Mouse (Mus musculus) heart, adult 9 months (tissue): ENCODE measurements around the gene Ttyh2.
A peak's percentile ranks its signal among the peaks of the same experiment; 100 is the strongest.

Source experiments
- DNase-seq, 2 experiments: peaks; one replicate each; pipeline ENCODE4 v3.0.0; 2022; ENCODE audit warnings: low spot score in 2 of 2

Ttyh2 gene

DNA sequence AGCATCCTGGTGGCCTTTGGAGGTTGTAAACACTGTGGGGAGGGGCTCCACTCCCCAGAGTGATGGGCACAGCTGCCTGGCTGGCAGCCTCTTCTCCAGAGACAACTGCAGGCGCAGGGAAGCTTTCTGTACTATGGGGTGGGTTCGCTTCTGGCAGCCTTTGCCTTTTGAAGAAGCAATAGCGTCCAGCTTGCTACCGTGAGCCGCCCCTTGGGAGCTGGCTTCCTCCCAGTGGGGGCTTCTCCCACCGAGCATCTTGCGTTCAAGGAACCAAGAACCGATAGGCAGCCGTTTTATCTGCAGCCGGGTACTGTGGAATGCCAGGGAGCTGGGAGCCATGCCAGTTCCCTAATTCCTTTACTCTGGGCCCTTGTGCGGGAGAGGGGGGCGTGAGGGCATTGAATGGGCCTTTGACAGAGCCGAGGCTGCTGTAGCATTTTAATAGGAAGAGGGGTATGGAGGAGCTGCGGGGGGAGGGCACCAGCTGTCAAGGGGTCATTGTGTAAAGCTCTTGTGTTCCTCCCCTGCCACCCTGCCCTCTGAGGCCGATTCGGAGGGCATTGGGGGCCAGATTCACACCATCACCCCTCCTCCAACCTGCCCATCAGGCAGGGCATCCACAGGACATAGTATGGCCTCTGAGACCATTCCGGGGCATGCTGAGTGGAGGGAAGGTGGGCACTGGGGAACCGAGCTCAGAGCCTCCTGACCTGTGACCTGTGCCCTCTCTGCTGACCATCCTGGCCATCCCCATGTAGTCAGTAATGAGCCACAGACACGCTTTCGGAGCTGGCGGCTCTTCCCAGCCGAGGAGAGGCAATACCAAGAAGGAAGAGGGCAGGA is 29.1 kb downstream of the Ttyh2 start:
- no peak for DNase-seq

DNA sequence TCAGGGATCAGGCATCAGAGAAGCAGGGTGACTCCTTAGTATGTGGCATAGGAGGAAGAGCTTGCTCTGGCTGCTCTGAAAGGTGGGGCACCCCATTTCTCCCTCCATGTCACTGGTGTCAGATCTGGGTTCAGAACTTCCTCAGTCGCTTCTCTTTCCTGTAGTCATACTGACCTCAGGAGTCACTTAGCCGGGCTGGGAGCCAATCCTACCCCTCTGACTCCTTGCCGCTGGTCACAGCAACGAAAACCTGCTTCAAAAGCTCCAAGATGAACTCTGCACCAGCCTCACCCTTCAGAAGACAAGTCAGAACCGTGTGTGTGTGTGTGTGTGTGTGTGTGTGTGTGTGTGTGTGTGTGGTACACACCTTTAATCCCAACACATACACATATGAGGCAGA is 31.1 kb downstream of the Ttyh2 start:
- DNase-seq: no peak

DNA sequence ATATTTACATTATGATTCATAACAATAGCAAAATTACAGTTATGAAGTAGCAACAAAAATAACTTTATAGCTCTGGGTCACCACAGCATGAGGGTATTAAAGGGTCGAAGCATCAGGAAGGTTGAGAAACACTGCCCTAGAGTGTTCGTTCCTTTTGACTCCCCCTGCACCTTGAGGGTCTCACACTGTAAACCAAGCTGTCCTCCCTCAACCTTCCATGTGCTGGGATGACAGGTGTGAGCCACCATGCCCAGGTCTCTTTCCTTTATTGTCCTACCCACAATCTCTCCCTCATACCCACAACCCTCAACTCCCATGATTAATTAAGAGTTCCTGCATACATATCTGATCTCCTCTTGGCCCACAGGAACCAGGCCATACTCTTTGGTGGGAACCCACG is 36.2 kb downstream of the Ttyh2 start:
- no peak for DNase-seq

- no peak for DNase-seq
Measured at GRCm38 (mm10) chr11:114711861-114712260, 36.6 kb downstream of the Ttyh2 start.

- no peak for DNase-seq
Measured at GRCm38 (mm10) chr11:114714526-114714925, 39.3 kb downstream of the Ttyh2 start.

- DNase-seq: peak; percentile 61 to 63
Measured at GRCm38 (mm10) chr11:114715531-114715930, 40.3 kb downstream of the Ttyh2 start.

DNA sequence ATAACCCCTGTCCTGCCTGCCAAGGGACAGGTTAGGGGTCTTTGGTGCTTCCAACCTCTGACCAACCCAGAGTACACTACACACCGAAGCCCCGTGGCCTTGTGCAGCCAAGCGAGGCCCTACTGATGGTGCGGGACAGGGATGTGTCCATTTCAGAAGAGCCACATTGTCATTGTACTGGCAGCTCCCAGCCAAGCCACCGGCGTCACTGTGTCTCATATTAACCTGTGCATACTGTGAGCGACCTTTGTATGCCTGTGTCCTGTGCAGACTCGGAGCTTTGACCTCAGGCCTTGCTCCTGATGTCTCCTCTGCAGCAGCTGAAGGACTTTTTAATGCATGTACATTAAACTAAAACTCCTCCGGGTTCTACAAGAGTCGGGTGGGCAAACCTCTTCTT is 45.3 kb downstream of the Ttyh2 start:
- DNase-seq: no peak

DNA sequence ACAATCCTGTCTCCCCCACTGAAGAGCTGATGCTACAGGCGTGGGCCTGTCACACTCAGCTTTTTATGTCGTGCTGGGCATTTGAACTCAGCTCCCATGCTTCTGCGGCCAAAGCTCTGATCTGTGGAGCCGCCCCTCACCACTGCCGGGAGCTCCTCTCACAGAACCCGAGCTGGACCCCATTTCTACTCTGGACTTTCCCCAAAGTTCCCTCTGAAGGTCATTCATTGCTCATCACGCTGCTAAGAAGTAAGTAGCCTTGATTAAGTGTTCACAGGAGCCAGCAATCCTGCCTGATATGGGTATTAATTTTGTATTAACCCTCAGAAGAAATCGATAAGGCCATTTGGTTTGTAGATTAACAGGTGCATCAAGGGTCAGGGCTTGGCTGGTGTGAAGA is 47.2 kb downstream of the Ttyh2 start:
- DNase-seq: no peak

DNA sequence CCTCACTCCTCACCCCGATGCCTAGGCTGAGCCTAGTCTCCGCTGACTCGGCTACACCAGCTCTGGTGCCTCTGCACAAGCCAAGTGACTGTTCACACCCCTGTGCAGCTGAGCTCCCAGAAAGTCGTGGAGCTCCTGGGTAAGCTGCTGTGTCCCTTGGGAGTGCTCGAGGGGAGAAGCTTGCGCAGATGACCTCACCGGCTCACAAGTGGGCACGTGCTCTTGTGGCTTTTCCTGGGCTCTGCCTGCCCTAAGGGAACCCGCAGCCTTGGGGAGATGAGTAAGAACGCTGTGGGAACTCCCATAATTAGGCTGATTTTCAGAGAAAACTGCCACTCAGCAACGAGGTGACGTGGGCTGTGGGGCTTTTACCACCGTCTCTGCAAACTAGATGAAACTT is 47.8 kb downstream of the Ttyh2 start:
- no peak for DNase-seq

DNA sequence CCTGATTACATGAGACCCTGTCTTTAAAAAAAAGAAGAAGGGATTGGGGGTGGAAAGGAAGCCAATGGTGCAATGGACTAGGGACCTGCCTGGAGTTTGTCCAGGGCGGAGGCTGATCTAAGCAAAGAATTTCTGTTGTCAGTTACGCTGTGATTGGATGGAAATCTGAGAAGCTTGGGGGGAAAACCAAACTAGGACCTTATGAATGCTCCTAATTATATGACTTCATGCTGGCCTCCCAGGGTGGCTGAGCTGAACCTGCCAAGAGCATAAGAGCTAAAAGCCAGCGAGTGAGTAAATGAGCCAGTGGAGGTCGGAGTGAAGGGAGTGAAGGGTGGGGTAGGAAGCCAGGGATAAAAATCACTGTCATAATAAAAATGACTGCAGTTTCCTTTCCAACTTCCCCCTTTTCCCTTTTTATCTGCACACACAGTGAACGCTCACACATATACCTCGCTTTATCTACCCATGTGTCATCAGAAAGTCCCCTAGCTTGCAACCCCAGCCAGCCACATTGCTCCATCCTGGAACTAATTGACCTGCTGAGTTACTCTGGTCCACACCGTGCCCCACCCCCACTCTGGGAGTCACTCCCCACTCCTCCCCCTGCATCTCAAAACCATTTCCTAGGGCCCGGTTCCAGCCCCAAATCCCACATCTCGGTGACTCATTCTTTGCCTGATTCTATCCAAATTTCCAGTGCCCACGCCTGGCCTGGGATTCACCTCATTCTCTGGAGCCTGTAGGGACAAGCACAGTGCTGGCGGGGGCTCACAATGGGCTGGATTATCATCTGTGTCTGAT is 49.8 kb downstream of the Ttyh2 start:
- DNase-seq: peak; percentile 54 to 67

DNA sequence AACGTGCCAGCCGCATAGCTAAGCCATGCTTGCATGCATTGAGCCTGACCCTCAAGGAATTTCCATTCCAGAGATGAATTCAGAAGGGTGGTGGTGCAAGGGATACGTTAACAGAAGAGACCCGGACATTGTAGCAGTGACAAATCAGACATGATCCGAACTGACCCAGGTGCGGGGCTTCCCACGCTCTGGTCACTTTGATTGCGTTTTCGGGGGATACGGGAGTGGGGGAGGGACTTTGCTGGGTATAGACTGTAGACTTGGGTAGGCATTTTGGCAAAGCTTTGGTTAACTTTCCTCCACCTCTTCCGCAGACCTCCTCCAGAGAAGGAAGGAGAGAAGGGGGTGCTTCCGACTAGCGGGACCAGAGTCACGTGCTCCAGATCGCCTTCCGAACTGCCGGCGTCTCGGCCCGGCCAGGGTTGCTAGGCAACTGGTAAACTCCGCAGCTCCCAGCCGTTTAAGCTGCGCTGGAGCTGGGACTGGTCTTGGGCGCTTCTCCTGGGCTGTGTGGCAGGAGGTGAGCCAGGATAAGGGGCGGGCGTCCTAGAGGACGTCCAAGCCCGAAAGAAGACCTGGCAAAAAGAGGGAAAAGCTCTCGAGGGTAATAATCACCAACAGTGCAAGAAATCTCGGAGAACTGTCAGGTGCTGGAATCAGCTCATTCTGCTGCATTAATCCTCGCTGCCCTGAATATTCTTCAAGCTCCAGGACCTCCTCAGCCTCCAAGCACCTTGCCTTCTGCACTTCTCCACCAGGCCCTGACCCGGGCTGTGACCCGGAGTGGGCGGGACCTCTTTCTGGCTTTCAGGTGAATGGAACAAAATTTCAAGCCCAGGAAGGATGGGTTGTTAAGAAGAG is 52.0 kb downstream of the Ttyh2 start, which contains the start of gene Dnaic2:
Gene Dnaic2, plus strand, starts transcription at position 444 of the 861 bp plus-strand sequence.
- peak; percentile 71 to 79 for DNase-seq

DNA sequence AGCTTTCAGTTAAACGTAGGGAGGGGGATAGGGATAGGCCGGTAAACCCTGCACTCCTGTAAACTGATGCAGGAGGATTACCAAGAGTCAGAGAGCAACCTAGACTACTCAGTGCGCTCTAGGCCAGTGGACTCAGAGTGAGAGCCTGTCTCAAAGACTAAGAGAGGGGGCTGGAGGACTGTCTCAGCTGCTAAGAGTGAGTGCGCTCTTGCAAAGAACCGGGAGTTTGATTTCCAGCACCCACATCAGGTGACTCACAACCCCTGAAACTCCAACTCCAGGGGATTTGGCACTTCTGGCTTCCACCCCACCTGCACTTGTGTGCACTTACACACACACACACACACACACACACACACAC is 52.6 kb downstream of the Ttyh2 start:
- DNase-seq: no peak

GRCm38 (mm10) chr11:114728333-114728732 is 53.1 kb downstream of the Ttyh2 start:
- no peak for DNase-seq

GRCm38 (mm10) chr11:114729832-114730363 is 54.7 kb downstream of the Ttyh2 start:
- DNase-seq: no peak

- no peak for DNase-seq
Measured at GRCm38 (mm10) chr11:114731711-114732110, 56.5 kb downstream of the Ttyh2 start.

DNA sequence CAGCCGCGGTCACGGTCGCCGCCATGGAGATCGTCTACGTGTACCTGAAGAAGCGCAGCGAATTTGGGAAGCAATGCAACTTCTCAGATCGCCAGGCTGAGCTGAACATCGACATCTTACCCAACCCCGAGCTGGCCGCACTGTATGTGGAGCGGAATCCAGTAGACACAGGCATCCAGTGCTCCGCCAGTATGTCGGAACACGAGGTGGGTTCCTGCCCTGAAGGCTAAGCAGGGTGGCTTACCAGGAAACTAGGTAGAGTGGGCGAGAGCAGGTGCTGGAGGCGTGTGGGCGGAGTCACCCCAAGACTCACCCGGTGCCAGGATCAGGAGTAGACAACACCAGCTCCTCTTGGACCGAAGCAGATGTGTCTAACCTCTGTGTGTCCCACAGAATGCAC is 57.7 kb downstream of the Ttyh2 start:
- DNase-seq: no peak

DNA sequence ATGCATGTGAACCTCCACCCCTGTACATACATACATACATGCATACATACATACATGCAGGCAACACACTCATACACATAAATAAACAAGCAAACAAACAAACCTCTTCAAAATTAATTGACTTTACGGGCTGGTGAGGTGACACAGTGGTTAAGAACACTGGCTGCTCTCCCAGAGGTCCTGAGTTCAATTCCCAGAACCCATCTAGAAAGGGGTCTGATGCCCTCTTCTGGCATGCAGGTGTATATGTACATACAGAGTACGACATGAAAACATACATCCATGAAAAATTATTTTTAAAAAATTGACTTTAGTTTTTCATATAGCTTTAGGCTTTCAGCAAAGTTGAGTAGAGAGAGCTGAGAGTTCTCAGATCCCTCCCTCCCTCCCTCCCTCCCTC is 60.9 kb downstream of the Ttyh2 start:
- no peak for DNase-seq

DNA sequence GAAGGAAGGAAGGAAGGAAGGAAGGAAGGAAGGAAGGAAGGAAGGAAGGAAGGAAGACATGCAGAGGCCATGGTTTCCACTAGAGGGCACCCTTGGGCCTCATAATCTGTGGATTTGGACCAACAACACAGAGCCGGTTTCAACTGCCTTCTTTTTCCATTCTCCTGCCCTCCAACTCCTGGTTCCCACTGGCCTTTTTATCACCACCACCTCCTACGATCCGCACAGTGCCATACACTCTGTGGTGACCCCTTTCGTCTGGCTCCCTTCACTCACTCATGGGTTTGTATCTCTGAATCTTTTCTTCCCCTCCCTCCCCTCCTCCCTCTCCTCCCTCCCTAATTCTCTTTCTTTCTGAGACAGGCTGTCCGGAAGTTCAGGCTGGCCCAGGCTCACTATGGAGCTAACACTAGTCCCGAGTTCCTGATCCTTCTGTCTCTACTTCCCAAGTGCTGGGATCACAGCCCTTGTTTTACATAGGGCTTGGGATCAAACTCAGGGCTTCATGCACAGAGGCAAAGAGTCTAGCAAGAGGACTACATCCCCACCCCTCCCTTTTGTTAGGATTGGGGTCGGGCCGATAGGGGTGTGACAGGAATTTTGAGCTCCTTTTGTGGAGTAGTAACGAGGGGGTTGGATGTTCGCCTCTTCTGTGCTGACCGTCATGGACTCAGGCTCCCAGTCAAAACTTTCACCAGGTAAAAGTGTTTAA is 61.8 kb downstream of the Ttyh2 start:
- DNase-seq: peak in 1 of 2 experiments; percentile 49

GRCm38 (mm10) chr11:114740598-114740997 is 65.4 kb downstream of the Ttyh2 start:
- no peak for DNase-seq

DNA sequence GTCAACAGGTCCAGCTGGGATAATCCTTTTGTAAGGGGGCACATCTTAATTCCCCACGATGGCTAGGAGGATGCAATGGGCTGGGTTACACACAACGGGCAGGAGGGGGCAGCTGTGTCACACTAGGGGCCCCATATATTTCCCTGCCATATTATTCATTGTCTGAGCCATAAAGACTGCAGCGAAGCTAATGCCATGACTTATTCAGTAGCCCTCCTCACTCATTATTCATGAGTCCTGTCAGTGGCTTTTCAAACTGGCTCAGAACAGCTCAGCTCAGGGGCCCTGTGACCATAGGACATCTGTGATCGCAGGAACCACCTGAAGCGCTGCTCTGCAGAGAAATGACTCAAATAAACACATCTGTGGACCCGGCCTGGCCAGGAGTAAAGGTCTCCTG is 66.2 kb downstream of the Ttyh2 start:
- no peak for DNase-seq

DNA sequence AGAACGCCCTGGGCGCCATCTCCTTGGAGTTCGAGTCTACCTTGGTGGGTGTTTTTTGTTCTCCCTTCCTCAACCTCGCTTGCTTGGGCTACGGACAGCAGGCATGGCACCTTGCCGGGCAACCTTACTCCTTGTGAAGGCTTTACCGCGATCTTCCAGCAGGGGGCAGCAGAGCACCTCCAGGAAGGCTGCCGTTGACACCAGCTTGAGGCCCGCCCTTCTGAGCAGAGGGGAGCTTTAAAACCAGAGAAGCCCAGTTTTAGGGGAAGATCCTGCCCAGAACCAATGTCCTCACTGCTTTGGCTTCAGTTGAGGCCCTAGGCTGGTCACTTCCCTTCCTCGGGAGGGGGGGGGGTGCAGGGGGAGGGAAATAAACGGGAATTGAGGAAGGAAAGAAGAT is 69.9 kb downstream of the Ttyh2 start:
- DNase-seq: peak; percentile 67 to 86
